Mouse (Mus musculus) adrenal gland, postnatal 14 days (tissue): ENCODE measurements around the gene Cdkl2. TPM values are rescaled to one million over a fixed set of nuclear protein-coding genes. Genes with fewer than 3 reads are reported as not detected.
A peak's percentile ranks its signal among the peaks of the same experiment; 100 is the strongest.

Experiments
- DNase-seq: peaks from one replicate; pipeline ENCODE4 v3.0.0; 2021; ENCODE audit warnings: mixed read lengths
- total RNA-seq: library from RNA; stranded (reverse); gene quantifications from 2 replicates; pipeline ENCODE4 v1.2.3, GENCODE M21; 2021

Gene Cdkl2
- total RNA-seq, 1 experiment from 2014 or later, result 4.4 TPM

DNA sequence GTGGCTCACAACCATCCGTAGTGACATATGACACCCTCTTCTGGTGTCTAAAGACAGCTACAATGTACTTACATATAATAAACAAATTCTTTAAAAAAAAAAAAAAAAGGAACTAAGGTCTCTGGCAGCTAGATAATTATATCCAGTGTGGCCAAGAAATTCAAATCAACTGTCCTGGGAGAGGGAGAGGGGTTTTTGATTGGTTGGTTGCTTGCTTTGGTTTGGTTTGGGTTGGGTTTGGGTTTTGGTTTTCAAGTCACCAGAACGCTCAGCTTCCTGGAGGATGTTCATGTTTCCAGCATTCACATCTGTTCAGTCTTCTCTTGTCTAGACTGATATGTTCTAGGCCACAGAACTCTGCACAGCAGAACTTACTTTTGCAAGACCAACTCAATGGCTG lies 50.6 kb downstream of the Cdkl2 start:
- no peak for DNase-seq

DNA sequence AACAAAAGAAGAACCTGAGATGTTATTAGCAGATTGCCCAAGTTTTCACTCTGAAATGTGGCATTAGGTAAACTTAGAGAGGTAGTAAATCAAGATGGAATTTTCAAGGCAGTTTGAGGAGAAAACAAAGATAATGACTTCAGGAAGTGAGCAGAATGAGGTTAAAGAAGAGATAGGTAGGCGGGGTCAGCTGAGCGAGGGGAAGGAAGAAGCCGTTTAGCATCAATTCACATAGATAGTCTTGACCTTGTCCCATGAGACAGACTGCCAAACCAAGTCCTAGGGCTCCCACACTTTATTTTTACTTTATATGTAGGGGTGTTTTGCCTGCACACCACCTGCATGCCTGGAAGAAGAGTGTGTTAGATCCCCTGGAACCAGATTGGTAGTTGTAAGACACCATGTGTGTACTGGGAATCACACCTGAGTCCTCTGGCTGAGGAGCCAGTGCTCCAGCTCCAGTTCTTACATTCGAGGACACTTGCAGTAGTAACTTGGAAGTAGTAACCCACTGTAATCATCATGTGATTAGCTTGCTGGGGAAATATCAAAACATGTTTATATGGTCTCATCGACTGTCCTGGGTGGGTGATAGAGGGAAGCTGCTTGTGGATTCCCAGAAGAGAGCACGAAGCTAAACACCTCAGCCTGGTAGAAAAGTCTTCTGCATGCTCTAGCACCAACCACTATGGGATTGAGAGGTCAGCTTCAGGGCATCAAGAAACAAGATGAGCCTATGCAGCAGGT lies 52.3 kb downstream of the Cdkl2 start:
- no peak for DNase-seq

- no peak for DNase-seq
Measured at GRCm38 (mm10) chr5:91989261-91989660, 54.4 kb downstream of the Cdkl2 start.

DNA sequence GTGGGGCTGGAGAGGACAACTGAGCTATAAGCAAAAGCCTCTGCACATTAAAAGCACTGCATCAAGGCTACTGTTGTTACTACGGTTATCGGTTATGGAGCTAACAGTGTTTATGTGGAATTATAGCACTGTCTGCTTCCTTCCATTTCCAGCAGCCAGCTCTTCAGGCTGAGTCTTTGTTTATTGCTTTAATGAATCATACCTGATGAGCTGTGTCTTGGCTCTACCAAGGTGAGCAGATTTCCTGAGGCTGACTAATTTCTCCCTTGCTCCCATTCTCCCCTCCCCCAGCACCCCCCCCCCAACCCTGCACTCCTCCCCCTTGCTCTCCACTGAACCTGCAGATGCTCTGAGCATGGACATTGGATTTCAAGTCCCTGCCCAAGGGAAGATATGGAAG lies 55.9 kb downstream of the Cdkl2 start:
- DNase-seq, result no peak

DNA sequence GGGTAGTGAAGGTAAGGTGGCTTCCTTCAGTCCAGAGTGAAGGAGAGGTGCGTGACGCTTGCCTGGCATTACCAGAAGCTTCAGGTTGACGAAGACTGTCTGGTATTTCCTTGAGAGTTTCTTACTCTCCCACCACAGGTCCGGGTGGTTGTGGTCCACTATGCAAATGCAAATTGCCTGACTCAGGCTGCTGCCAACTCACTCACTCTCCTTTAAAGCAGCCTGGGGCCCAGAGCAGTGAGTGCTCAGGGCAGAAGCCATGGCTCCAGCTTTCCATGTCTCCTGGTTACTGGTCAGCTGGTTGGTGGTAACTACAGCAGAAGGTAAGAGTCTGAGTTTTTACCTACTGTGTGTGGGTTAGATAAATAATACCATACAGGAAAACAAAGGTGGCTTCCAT lies 56.4 kb downstream of the Cdkl2 start, which contains the start of gene Odaph:
Gene Odaph (plus strand): TSS at position 240 of the 400 bp plus-strand sequence.
- DNase-seq, result no peak

- DNase-seq, result no peak
Measured at GRCm38 (mm10) chr5:91985721-91986120, 58.0 kb downstream of the Cdkl2 start.

- no peak for DNase-seq
Measured at GRCm38 (mm10) chr5:91983490-91983889, 60.2 kb downstream of the Cdkl2 start.

- no peak for DNase-seq
Measured at GRCm38 (mm10) chr5:91981176-91981840, 62.4 kb downstream of the Cdkl2 start.

DNA sequence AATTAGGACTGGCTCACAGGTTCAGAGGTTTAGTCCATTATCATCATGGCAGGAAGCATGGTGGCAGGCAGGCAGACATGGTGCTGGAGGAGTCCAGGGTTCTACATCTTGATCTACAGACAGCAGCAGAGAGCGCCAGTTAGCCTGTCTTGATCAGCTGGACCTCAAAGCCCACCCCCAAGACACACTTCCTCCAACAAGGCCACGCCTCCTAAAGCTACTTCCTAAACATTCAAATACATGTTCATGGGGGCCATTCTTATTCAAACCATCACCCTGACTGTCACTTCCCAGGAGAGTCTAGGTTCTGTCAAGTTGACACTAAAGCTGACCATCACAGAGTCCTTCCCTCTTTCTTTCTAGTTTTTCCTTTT lies 66.3 kb downstream of the Cdkl2 start:
- no peak for DNase-seq

DNA sequence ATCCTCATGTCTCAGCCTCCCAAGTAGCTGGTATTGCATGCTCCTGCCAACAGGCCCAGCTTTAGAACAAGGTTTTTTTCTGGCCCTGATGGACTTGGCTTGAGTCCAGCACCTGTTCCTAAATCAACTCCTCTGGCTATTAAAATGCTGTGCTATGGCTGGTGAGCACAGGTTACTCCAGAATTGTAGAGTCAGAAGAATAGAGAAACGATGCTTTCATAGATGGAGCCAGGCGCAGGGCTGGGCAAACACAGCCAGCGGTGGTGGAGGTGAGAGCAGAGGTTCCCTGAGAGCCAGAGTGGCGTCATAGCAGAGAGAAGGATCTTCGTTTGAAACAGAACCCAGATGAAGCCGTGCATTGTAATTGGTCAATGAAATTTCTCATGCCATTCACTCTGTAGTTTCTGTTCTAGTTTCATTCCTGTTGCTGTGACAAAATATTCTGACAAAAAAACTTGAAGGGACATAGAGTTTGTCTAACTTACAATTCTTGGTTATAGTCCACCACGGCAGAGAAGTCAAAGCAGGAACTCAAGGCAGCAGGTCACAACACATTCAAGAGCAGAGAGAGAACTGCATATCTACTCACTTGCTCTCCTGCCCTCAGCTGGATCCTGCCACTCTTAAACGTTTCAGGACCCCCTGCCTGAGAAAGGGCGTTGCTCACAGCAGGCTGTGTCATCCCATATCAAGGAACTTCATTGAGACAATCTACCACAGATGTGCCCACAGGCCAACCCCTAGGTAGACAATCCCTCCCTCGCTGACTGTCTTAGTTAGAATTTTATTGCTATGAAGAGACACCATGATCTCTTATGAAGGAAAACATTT lies 66.9 kb downstream of the Cdkl2 start:
- no peak for DNase-seq

GRCm38 (mm10) chr5:91975758-91976157 lies 67.9 kb downstream of the Cdkl2 start:
- DNase-seq, result no peak

- no peak for DNase-seq
Measured at GRCm38 (mm10) chr5:91974002-91974401, 69.7 kb downstream of the Cdkl2 start.

DNA sequence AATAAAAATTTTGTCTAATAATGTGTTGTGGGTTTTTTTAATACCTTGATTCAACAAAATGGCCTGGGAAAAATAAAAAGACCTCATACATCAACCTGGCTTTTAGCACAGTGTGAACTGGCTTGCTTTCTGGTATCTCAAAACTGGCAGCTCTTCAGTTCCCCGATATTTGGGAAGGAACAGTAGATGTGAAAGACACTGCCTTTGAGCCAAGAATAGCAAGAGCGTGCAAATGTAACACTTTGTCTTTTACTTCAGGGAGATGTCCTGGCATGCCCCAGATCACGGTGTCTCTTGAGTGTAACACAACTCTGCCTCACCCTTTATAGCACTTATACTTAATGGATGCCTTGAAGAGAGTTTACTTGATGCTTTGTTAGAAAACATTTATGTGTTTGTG lies 71.6 kb downstream of the Cdkl2 start:
- DNase-seq, result no peak

- DNase-seq, result peak; percentile 96
Measured at GRCm38 (mm10) chr5:91962639-91963440, 80.8 kb downstream of the Cdkl2 start, which contains the start of gene Rchy1. Rchy1 (minus strand) TSS chr5:91963068.

- peak; percentile 79 for DNase-seq
Measured at GRCm38 (mm10) chr5:91962259-91962638, 81.4 kb downstream of the Cdkl2 start.

DNA sequence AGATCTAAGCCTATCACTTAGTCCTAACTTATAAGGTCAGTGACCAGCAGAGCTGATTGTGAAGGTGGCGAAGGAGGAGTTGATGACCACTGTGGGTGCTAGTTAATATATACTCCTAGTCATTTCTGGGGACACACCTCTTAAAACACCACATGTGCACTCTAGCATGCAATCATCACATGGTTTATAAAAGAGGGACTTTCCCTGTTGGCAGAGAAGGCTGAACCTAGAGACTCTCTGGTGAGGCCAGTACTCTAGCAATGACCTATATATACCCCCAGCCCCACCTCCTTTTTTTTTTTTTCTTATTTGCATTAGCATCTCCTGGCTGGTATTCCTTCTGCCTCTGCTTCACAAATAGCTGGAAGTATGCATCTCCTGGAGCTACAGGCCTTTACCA lies 82.3 kb downstream of the Cdkl2 start:
- DNase-seq, result no peak

GRCm38 (mm10) chr5:91960606-91961254 lies 83.0 kb downstream of the Cdkl2 start:
- DNase-seq, result peak; percentile 31

- no peak for DNase-seq
Measured at GRCm38 (mm10) chr5:91959986-91960385, 83.7 kb downstream of the Cdkl2 start.

GRCm38 (mm10) chr5:91959096-91959495 lies 84.6 kb downstream of the Cdkl2 start:
- DNase-seq, result no peak

GRCm38 (mm10) chr5:91956991-91957760 lies 86.5 kb downstream of the Cdkl2 start:
- DNase-seq, result no peak
